8 mouse cellular contexts compared by ENCODE assay signal in genomic region chr13:58808381-58808821, GRCm38 (mm10). TPM values are rescaled to one million over a fixed set of nuclear protein-coding genes. Genes with fewer than 3 reads are reported as not detected.
A peak's percentile ranks its signal among the peaks of the same experiment; 100 is the strongest.
DNase-seq lines count a peak whose midpoint lies in the region; ATAC-seq and TF ChIP-seq lines count a peak whose summit lies in the region.

No protein-coding gene starts in this region.

- peak overlapping the region; percentile 88 for H3K9ac ChIP-seq in forebrain, postnatal 0 days
- peak overlapping the region; percentile 94 for H3K9ac ChIP-seq in hindbrain, embryonic 14.5 days

- ATAC-seq in forebrain, postnatal 0 days, result peak; percentile 6
- ATAC-seq in hindbrain, embryonic 14.5 days (ENCODE audit: low FRiP score), result peak; percentile 31
- ATAC-seq in megakaryocyte, adult 5-6 weeks (ENCODE audit: poor library complexity, severe bottlenecking), result no peak

- peak; percentile 36; the same call in 1 of the 2 replicates for TF ChIP-seq POLR2A in cerebellum, adult 2 months (IDR thresholded peaks at IDR 0.05; ENCODE audit: borderline replicate concordance, insufficient read depth, low read length)

- H3K27me3 ChIP-seq in cerebellum, adult 2 months (ENCODE audit: control insufficient read depth, insufficient read depth, low read length), result no peaks in the 10 kb centered on the region
- H3K27me3 ChIP-seq in forebrain, postnatal 0 days (ENCODE audit: insufficient read depth, low read length), result no peaks in the 10 kb centered on the region
- H3K27me3 ChIP-seq in hindbrain, embryonic 14.5 days (ENCODE audit: control insufficient read depth, insufficient read depth, low read length), result no peaks in the 10 kb centered on the region

- peak overlapping the region; percentile 88 for H3K27ac ChIP-seq in cerebellum, adult 2 months (ENCODE audit: insufficient read depth, low read length)
- peak overlapping the region; percentile 96 for H3K27ac ChIP-seq in forebrain, postnatal 0 days (ENCODE audit: low read depth, low read length)
- peak overlapping the region; percentile 97 for H3K27ac ChIP-seq in hindbrain, embryonic 14.5 days

- peak overlapping the region; percentile 72 for H3K4me2 ChIP-seq in forebrain, postnatal 0 days (ENCODE audit: low read depth)
- peak overlapping the region; percentile 90 for H3K4me2 ChIP-seq in hindbrain, embryonic 14.5 days (replicated peaks)

- peaks cover 4% of the 10 kb centered on the region; the same call in 1 of the 2 replicates for H3K4me1 ChIP-seq in cerebellum, adult 2 months (ENCODE audit: control insufficient read depth, insufficient read depth, low read length)
- H3K4me1 ChIP-seq in forebrain, postnatal 0 days (ENCODE audit: insufficient read depth), result peaks cover 19% of the 10 kb centered on the region
- H3K4me1 ChIP-seq in hindbrain, embryonic 14.5 days (replicated peaks; ENCODE audit: control insufficient read depth, insufficient read depth, low read length), result peaks cover 36% of the 10 kb centered on the region

- H3K9me3 ChIP-seq in forebrain, postnatal 0 days (ENCODE audit: low read length), result no peaks in the 10 kb centered on the region
- H3K9me3 ChIP-seq in hindbrain, embryonic 14.5 days (ENCODE audit: control insufficient read depth, low read length), result no peaks in the 10 kb centered on the region

- DNase-seq in adrenal gland, adult 8-10 months, result peak; percentile 19
- DNase-seq in cerebellum, adult 2 months, result peak; percentile 84 to 85
- peak; percentile 71 for DNase-seq in forebrain, postnatal 0 days
- peak; percentile 43 for DNase-seq in hindbrain, embryonic 14.5 days (ENCODE audit: low spot score)
- DNase-seq in left cerebral cortex, postnatal 4 days, result peak; percentile 75
- DNase-seq in neural tube, embryonic 10.5 days (ENCODE audit: extremely low spot score, low spot score), result peak; percentile 70
- DNase-seq in MN1 (ENCODE audit: low spot score), result no peak

- intact Hi-C loops in left cerebral cortex, postnatal 4 days (cut with DNase I), result loop anchor here (5.0 to 10.0 kb wide), 3 partner anchors 171 to 506 kb away; no protein-coding TSS in a partner anchor

- peak overlapping the region; percentile 94 for H3K4me3 ChIP-seq in cerebellum, adult 2 months (replicated peaks; ENCODE audit: insufficient read depth, low read depth, low read length)
- peak overlapping the region; percentile 62 for H3K4me3 ChIP-seq in forebrain, postnatal 0 days (ENCODE audit: low read depth, low read length)
- peak overlapping the region; percentile 80 for H3K4me3 ChIP-seq in hindbrain, embryonic 14.5 days (replicated peaks; ENCODE audit: low read length)

- WGBS in cerebellum, adult 2 months, result under 1% methylated on average over 32 of the region's 32 CpGs
- WGBS in forebrain, postnatal 0 days, result 1% methylated on average over 30 of the region's 32 CpGs
- 0% methylated on average over 32 of the region's 32 CpGs for WGBS in hindbrain, embryonic 14.5 days

- 0 out of 2 replicates have a peak, but pooled peaks have one; percentile 17 for TF ChIP-seq CTCF in cerebellum, adult 2 months (IDR thresholded peaks at IDR 0.05; ENCODE audit: borderline replicate concordance, insufficient read depth, low read depth, low read length)
- TF ChIP-seq CTCF in forebrain, postnatal 0 days (IDR thresholded peaks at IDR 0.05; ENCODE audit: low read depth), result peak; percentile 46

- no peaks in the 10 kb centered on the region for H3K36me3 ChIP-seq in forebrain, postnatal 0 days (ENCODE audit: insufficient read depth)
- H3K36me3 ChIP-seq in hindbrain, embryonic 14.5 days (replicated peaks; ENCODE audit: control insufficient read depth, insufficient read depth), result 0 out of 2 replicates have a peak, but pooled peaks cover 2% of the 10 kb centered on the region

RNA-seq across cellular contexts. Expression of gene Ntrk2, which starts 2.0 kb away (rescaled TPM):
- 10 to 100 TPM; 11.9 to 31.5 (median 21.0) TPM for total RNA-seq in adrenal gland, adult 8-10 months (2022)
- polyA plus RNA-seq in cerebellum, adult 2 months (2012; rRNA removed), result 136 and 139 TPM in 2 replicates
- 180 and 184 TPM in 2 replicates for total RNA-seq in forebrain, postnatal 0 days (2014; rRNA removed)
- polyA plus RNA-seq in forebrain, postnatal 0 days (2015; fragmentation: Nextera tagmentation; extraction: Ambion mirVana), result 102 and 131 TPM in 2 replicates
- polyA plus RNA-seq in hindbrain, embryonic 14.5 days (2014; fragmentation: Nextera tagmentation; extraction: Ambion mirVana), result 108 and 117 TPM in 2 replicates
- total RNA-seq in left cerebral cortex, postnatal 4 days (2021), result 100 to 1,000 TPM; 288 to 312 TPM
- total RNA-seq in megakaryocyte, adult 5-6 weeks (2015), result not detected in 2 replicates
- total RNA-seq in megakaryocyte, adult 5-6 weeks (2017), result not detected in 2 replicates

Comparison
In these comparisons a context has a peak if more than half of its experiments do, and no peak if none do; other contexts are left out.
1. RNA of gene Ntrk2, which starts 2.0 kb away (total RNA-seq): 288 to 312 TPM in left cerebral cortex, postnatal 4 days, 180 to 184 TPM in forebrain, postnatal 0 days and 11.9 to 31.5 TPM in adrenal gland, adult 8-10 months; not detected in megakaryocyte, adult 5-6 weeks; every median in the first group is over 10 times any median in the second.
2. Peak in every context shown above with its lines, with median percentiles within 50 percentile points of each other: H3K27ac ChIP-seq and H3K4me3 ChIP-seq.